Mouse (Mus musculus): ENCODE data around the gene Dnlz.

Gene Dnlz

DNA sequence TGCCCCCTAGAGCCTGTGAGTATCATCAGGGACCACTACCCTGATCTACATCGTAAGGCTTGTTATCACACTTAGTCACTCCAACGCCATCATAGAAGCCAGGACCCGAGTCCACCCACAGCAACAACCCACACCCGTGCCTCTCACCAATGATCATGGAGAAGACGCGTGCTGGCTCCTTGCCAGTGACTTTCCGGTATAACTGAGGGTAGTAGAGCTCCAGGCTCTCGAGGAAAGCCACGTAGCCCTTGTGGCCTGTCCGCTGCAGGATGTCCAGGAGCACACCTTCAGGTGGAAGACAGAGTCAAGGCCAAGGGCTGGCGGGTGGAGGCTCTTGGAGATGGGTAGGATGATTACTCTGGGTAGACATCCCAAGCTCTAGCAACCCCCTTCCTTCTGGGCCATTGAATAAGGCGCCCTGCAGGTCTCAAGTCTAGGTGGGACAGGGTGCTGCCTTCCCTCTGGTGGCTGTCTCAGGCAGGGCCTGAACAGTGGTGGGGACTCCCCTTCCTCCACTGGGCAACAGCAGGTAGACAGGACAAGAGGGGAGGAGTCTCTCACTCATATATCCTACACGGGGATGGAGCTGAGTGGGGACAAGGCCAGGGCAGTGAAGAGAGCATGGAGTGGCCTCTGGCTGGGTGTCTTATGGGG is 6.9 kb upstream of the Dnlz start:
- DNase-seq (ENCODE audit: extremely low read depth, insufficient read length, low spot score), result no peak

GRCm38 (mm10) chr2:26357484-26357883 is 5.6 kb upstream of the Dnlz start:
- DNase-seq (ENCODE audit: extremely low read depth, insufficient read length, low spot score), result no peak

DNA sequence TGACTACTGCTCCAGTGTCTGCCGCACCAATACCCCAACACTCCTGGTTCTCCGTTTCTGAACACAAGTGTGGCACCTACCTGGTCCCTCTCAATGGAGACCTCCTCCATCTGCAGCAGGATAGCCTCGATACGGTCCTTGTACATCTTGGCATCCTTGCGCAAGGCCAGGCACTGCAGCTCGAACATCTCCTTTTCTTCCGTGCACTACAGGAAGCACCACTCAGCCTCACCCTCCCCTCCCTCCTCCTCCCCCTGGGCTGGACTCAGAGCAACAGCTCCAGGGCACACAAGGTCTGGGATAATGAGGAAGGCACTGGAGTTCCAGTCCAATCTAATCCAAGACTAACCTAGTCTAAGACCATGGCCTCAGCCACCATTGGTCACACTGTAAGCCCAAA is 4.8 kb upstream of the Dnlz start:
- no peak for DNase-seq (ENCODE audit: extremely low read depth, insufficient read length, low spot score)

DNA sequence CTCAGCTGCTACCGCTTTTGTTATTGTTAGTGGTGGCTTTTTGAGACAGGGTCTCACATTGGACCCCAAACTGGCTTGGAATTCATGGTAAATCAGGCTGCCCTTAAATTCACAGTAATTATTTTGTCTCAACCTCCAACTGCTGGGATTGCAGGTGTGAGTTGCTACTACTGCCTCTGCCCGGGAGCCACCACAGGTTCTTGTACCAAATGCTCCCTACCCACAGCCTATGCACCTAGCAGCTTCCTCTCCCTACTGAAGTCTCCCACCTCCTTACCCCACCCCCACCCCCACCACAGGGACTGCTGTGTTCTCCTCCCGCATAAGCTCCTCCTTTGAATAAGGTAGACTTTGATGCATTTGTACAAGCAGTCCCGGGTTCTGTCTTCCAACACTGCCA is 4.3 kb upstream of the Dnlz start:
- DNase-seq (ENCODE audit: extremely low read depth, insufficient read length, low spot score), result no peak

DNA sequence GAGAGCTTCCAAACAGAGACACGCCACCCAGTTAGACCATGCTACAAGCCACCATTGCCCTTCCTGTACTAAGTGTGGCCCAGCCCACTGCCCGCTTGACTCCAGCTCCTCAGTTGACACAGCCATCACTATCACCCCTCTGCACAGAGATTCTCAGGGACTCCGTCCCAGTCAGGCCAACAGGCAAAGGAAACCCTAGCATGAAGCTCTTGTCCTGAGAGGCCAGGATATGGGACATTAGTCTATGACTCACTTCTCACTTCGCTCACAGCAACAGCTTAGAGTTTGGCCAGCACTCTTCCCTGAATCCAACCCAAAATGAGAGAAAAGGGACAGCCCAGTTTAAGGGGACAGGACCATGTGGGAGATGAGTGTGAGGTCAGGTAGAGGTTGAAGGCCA is 2.5 kb upstream of the Dnlz start:
- no peak for DNase-seq (ENCODE audit: extremely low read depth, insufficient read length, low spot score)

DNA sequence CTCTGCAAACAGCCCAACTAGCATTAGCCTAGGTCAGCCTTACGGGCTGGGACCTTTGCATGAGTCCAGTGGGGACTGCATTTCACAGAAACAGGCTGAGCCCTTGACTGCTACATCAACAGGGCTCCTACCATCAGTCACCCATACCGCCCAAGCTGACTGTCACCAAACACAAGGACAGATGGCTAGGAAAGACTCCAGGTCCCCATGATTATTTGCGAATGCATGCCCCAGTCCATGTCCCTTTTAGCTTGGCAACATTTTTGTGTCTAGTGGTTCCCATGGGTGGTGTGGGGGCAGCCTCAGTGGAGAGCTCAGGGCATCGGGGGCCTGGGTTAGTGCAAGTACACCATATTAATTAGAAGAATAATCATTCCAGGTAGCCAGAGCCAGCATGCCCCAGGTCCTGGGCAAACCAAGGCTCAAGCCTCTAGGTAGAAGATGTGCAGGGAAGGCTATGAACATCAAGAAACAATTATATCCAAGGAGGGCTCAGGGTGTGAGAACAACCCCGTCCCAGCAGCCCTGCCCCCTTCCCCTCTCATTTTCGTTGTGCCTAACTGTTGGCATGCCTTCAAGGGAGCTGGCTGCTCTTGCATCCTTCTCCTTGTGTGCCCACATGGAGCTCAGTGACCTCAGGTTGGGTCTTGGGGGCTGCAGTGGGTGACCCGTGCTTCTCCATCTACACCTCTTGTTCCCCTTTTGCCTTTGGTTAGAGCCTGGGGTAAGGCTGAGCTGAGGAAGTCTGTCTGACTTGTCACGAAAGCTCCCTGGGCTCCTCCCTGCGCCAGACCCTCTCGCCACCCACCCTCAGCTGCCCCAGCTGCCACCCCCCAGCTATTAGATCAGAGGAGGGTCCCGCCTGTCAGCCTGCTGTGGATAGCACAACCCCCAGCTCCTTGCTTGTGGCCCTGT is 1.4 kb upstream of the Dnlz start:
- DNase-seq (ENCODE audit: extremely low read depth, insufficient read length, low spot score), result no peak

DNA sequence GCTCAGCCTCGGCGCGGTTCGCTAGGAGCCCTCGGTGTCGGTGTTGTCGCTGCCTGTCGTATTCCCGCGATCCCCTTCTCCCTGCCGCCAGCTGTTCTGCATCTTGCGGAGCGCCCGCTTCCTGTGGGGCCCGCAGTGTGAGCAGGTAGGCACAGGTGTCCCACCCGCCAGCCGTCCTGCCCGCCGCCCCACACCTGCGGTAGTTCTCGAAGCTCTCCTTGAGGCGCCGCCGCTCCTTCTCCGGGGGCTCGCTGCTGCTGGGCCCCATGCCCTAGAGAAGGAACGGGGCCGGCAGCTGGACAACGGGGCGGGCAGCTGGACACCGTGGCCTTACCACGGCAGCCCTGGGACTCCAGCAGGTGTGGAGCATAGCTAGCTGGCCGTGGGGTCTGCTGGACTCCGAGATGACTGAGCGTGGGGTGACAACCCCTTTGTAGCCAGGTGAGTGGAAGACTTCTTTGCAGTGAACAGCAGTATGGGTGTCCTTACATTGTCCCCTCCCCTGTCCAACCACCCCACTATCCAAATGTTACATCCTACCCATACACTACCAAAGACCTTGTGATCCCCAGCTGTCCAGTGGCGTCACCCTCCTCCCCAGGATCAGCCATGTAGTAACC is 491 bp upstream of the Dnlz start:
- DNase-seq (ENCODE audit: extremely low read depth, insufficient read length, low spot score), result no peak

DNA sequence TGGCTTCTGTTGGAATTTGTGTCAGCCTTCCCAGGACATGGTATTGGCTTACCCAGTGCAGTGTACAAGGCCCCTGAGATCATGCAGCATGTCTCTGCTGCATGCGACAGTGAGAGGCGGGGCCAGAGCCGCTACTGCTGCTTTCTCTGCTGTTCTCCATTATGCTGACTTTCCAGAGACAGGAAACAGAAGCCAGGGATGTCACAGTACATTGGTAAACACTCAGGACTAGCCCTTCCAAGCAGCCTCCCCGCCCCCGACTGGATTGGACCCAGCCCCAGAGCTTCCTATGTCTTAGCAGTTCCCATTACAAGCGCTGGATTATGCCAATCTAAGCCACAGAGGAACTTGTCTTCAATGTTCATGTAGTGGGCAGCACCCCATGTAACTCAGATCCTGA is 3.7 kb downstream of the Dnlz start:
- DNase-seq (ENCODE audit: extremely low read depth, insufficient read length, low spot score), result no peak

DNA sequence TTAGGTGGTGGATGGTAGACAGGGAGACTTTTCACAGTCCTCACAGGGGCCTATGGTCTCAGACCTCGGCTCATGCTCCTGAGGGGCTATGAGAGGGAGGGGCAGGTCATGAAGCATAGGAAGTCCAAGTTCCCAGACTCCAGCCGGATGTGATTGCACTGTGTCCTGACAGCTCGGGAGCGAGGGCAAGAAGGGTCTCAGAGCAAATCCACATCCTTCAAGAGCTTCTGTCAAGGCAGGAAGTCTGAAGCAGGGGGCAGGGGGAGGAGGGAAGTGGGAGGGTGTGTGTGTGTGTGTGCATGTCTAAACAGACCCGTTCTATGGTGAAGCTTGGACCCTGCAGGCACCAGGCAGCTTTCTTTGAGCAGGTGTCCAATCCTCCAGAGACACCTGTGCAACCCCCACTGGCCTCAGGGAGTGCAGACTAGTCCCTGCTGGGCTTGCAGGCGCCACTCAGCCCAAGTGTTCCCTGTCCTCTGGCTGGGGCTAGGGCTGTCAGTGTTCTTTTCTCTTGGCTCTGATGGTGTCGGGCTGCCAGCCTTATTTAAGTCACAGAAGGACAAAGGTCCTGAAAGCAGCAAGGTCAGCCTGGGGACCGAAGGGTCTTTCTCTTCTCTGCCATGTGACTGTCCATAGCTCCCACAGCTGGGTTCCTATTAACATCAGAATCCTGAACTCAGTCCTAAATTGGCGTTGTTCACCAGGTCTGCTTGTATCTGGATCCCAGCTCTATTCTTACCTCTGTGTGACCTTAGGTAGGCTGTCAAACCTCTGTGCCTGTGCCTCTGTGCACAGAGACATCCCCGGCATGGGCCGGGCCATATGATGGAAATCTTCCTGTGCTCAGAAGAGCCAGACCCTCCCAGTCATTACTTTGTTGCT is 9.1 kb downstream of the Dnlz start:
- no peak for DNase-seq (ENCODE audit: extremely low read depth, insufficient read length, low spot score)

- DNase-seq (ENCODE audit: extremely low read depth, insufficient read length, low spot score), result no peak
These were observed 9.9 kb downstream of the Dnlz start for GRCm38 (mm10) chr2:26342044-26342443.

- no peak for DNase-seq (ENCODE audit: extremely low read depth, insufficient read length, low spot score)
These were observed 10.4 kb downstream of the Dnlz start for GRCm38 (mm10) chr2:26341510-26341981.

DNA sequence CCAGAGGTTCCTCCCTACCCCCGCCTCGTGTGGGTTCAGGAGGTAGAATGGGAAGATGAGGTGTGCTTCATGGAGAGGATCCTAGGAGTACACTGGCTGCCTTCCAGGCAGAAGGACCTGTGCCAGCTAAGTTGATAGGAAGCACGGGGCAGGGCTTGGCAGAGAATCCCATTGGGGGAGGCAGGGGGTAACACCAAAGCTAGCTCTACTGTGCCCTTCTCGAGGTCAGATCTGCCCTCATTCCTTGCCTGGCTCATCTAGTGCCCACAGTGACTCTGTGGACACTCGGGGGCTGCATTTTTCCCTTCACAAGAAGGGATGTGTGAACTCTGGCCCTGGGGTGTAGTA is 12.7 kb downstream of the Dnlz start:
- no peak for DNase-seq (ENCODE audit: extremely low read depth, insufficient read length, low spot score)

DNA sequence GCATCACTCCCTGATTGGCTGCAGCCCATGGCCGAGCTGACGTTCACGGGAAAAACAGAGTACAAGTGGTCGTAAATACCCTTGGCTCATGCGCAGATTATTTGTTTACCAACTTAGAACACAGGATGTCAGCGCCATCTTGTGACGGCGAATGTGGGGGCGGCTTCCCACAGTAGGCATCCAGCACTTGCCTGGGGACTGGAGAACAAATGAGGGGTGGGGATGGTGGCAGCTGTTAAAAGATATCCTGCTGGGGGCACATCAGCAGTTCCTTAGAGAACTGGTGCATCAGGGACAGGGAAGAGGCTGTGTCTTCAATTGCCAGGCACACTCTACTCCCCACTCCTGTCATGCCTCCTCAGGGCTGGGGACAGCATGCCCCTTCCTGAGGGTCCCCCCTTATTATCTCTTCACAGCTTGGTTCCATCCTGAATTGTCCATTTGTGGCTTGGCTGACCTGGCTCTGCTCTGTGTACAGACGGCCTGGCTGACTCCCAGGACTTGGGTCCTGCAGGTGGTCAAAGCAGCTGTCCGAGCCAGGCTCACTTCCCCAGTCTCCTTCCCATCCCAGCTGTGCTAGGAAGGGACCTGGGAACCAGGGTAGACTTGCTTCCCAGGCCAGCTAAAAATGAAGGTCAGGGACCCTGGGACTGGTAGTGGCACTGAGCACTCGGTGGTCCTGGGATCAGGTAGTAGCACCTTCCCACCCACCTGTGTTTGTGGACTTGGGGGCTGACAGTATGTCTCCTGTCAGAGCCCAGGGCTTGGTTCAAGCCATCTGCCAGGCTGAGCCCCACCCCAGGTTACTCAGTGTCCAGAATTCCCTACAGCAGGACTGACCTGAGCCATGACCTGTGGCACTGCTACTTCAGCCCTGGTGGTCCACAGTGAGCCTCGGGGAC is 13.4 kb downstream of the Dnlz start:
- no peak for DNase-seq (ENCODE audit: extremely low read depth, insufficient read length, low spot score)

DNA sequence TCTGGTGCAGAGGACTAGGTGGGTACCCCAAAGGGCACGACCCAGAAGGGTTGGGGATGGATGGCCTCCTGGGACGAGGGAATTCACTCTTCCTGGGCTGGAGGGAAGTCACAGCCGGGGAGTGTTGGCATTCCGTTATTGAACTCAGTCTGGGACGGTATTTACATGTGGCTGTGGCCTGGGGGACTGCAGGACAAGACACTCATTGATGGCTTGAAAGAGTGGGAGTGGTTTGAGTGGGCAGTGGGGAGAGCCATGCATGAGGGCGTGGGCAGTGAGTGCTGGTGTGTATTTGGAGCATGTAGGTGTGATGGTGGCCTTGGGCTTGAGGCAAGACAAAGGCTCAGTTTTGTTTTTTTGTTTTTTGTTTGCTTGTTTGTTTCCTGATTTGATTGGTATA is 21.2 kb downstream of the Dnlz start:
- DNase-seq (ENCODE audit: extremely low read depth, insufficient read length, low spot score), result no peak

DNA sequence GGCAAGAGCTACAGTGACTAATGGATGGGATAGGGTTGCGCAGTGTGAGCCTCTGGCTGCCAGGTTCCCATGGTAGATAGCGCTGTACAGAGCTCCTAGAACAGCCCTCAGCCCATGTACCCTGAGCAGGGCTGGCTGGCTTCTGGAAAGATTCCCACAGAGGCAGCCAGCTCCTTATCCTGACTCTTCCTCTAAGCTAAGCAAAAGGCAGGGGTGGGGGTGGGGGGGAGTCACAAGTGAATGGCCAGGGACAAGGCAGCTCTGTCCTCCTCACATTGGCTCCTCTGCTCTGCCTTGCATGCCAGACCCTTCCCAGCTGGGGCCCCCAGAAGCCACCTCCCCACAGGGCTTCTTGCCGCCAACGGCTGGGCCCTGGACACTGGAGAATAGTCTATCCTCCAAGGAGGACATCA is 21.8 kb downstream of the Dnlz start:
- DNase-seq (ENCODE audit: extremely low read depth, insufficient read length, low spot score), result no peak

DNA sequence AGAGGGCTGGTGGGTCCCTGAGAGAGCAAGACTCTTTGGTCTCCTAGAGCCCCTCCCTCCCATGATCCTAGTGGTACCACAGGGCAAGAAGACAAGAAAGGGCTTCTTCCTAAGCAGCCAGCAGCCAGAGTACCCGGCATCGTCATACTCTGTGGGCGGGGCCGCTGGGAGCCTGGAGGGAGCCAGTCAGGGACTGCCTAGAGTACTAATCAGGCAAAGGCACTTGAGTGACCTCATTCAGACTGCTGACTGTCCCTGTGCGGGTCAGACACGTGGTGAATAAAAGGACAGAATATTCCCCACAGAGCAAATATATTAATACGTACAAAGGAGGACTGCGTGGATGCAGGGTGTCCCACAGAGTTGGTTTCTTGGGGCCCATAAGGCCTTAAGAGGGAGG is 22.5 kb downstream of the Dnlz start:
- DNase-seq (ENCODE audit: extremely low read depth, insufficient read length, low spot score), result no peak

GRCm38 (mm10) chr2:26327852-26328251 is 24.1 kb downstream of the Dnlz start:
- no peak for DNase-seq (ENCODE audit: extremely low read depth, insufficient read length, low spot score)

GRCm38 (mm10) chr2:26325386-26326181 is 26.3 kb downstream of the Dnlz start:
- peak; percentile 43 for DNase-seq (ENCODE audit: extremely low read depth, insufficient read length, low spot score)

DNA sequence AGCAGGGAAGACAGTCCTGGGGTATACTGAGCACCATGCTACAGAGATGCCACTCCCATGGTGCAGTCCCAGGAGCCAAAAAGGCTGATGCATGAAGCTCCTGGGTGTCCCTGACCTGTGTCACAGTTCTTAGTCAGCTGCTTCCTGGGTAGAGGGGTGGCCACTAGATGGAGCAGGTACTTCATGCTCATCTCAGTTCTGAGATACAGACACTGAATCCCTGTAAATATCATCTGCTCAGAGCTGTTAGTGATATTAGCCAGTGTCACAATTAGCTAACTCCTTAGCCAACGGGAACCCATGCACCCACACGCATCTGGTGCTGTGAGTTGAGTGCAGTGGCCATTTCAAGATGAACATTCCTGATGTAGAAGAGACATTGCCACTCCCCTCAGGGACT is 27.0 kb downstream of the Dnlz start:
- DNase-seq (ENCODE audit: extremely low read depth, insufficient read length, low spot score), result no peak

All from 3134 (cell line).